Mouse (Mus musculus) hindbrain, embryonic 14.5 days (tissue): ENCODE measurements around the gene Fermt2. TPM values are rescaled to one million over a fixed set of nuclear protein-coding genes. Genes with fewer than 3 reads are reported as not detected.
A peak's percentile ranks its signal among the peaks of the same experiment; 100 is the strongest.

ENCODE experiments used
- ATAC-seq: fragments of 200-750 bp; cut with Nextera tagmentation; 2 replicates; pipeline ENCODE4 v1.8.0; 2017; ENCODE audit warnings: moderate number of reproducible peaks, mild to moderate bottlenecking, moderate TSS enrichment, moderate library complexity; ENCODE audit not compliant: low FRiP score
- DNase-seq: peaks from one replicate; pipeline ENCODE4 v3.0.0-alpha.2; 2015; ENCODE audit warnings: low spot score
- H3K27ac ChIP-seq: fragments of 300-500 bp; sonication (generic); 2 replicates; pipeline ENCODE4 v1.5.1; 2014; ENCODE audit warnings: mild to moderate bottlenecking, moderate library complexity
- H3K27me3 ChIP-seq: fragments of 300-500 bp; sonication (generic); 2 replicates; pipeline ENCODE4 v1.6.1; 2014; ENCODE audit warnings: mild to moderate bottlenecking, low read length, mixed read lengths; ENCODE audit not compliant: control insufficient read depth, insufficient read depth
- H3K36me3 ChIP-seq: fragments of 300-500 bp; sonication (generic); replicated peaks from 2 replicates; pipeline ENCODE4 v1.6.1; 2014; ENCODE audit not compliant: control insufficient read depth, insufficient read depth
- H3K4me1 ChIP-seq: fragments of 300-500 bp; sonication (generic); replicated peaks from 2 replicates; pipeline ENCODE4 v1.6.1; 2014; ENCODE audit warnings: antibody characterized with exemption, low read length, mixed read lengths; ENCODE audit not compliant: control insufficient read depth, insufficient read depth
- H3K4me2 ChIP-seq: fragments of 300-500 bp; sonication (generic); replicated peaks from 2 replicates; pipeline ENCODE4 v1.6.1; 2014; ENCODE audit warnings: mild to moderate bottlenecking, moderate library complexity
- H3K4me3 ChIP-seq: fragments of 300-500 bp; sonication (generic); replicated peaks from 2 replicates; pipeline ENCODE4 v1.5.1; 2014; ENCODE audit warnings: mild to moderate bottlenecking, low read length
- H3K9ac ChIP-seq: fragments of 300-500 bp; sonication (generic); 2 replicates; pipeline ENCODE4 v1.6.1; 2014
- H3K9me3 ChIP-seq: fragments of 300-500 bp; sonication (generic); 2 replicates; pipeline ENCODE4 v1.6.1; 2016; ENCODE audit warnings: low read length; ENCODE audit not compliant: control insufficient read depth
- WGBS: fragments of 180-500 bp; shearing (Covaris S2); extraction: QIAGEN DNeasy Blood & Tissue Kit; methylation state at CpG from one replicate; pipeline ENCODE4 v1.1.7; 2014; 5-methylcytosine and 5-hydroxymethylcytosine counted together
- polyA plus RNA-seq: library from polyadenylated mRNA; unstranded; fragments of >200 nt; fragmentation: Nextera tagmentation; extraction: Ambion mirVana; gene quantifications from 2 replicates; pipeline ENCODE4 v1.2.1, GENCODE M21; 2014

Gene Fermt2
- 63.9 and 71.1 TPM in 2 replicates for polyA plus RNA-seq

DNA sequence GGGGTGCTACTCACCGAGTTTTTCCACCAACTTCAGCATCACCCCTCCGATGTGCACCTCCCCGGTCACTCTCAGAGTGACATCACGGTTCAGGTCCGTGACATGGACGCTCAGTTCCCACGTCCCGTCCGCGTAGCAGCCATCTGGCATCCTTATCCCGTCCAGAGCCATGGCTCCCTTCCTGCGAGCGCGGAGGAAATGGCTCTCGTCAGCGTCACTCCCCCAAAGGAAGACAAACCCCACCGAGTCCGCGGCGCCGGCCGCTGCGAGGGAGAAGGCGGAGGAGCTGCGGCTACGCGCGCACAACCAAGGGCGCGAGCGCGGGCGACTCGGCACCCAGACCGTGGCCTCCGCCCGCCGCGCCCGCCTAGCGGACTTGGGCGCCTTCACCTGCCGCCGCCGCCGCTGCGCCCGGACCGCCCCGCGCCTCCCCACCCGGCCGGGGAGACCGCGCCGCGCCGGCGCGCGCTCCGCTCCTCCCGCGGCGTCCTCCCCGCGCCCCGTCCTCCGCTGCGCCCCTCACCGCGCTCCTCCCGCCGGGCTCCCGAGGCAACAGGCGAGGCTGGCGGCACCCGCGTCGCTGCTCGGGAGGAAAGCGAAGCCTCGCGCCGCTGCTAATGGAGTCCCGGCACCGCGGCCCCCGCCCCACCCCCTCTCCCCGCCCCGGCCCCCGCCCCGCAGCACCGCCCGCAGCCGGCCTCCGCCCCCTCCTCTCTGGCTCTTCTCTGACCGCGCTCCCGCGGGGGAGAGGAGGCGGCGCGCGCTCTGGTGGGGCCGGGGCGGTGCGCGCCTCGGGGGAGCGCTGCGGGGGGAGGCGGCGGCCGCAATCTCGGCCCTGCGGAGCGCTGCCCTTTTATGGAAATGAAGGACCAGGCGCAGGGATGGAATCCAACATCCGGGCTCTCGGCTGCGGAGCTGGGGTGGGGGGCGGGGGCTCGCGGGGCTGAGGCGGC lies at the start of gene Fermt2:
Gene Fermt2, minus strand, starts transcription at position 708 of the 953 bp plus-strand sequence.
- H3K9me3 ChIP-seq, result no peaks in the 10 kb centered on the region
- H3K4me1 ChIP-seq, result peaks cover 27% of the 10 kb centered on the region
- DNase-seq (peak; percentile 75), ATAC-seq (peak; percentile 88)
- H3K4me2 ChIP-seq, result peak within 1 kb of the TSS; percentile 80
- WGBS, result under 1% methylated on average over 79 of the region's 126 CpGs
- peak within 1 kb of the TSS; percentile 86 for H3K9ac ChIP-seq
- peak within 1 kb of the TSS; percentile 72 for H3K4me3 ChIP-seq
- H3K27me3 ChIP-seq, result no peaks in the 10 kb centered on the region
- peak within 1 kb of the TSS; percentile 91 for H3K27ac ChIP-seq
- no peaks in the 10 kb centered on the region for H3K36me3 ChIP-seq

GRCm38 (mm10) chr14:45566066-45566937 lies 36.4 kb upstream of the Fermt2 start:
- Histone ChIP-seq H3K4me1 (no peaks in the 10 kb centered on the region; the same call in 1 of the 2 replicates), H3K36me3 (no peaks in the 10 kb centered on the region), H3K4me2 (peak overlapping the region; percentile 42), H3K27ac (peak overlapping the region; percentile 58; the same call in 1 of the 2 replicates), H3K9ac (0 out of 2 replicates have a peak overlapping the region, but pooled peaks have one; percentile 18), H3K9me3 (no peaks in the 10 kb centered on the region), H3K4me3 (peak overlapping the region; percentile 21), H3K27me3 (no peaks in the 10 kb centered on the region)
- peak; percentile 73 for DNase-seq
- peak; percentile 36; the same call in 1 of the 2 replicates for ATAC-seq
- 17% methylated on average over 33 of the region's 33 CpGs for WGBS

- peak; percentile 19; the same call in 1 of the 2 replicates for ATAC-seq
- peak overlapping the region; percentile 24; the same call in 1 of the 2 replicates for H3K9ac ChIP-seq
- WGBS, result 8% methylated on average over 20 of the region's 20 CpGs
These were observed 35.5 kb upstream of the Fermt2 start for GRCm38 (mm10) chr14:45565216-45566065.

DNA sequence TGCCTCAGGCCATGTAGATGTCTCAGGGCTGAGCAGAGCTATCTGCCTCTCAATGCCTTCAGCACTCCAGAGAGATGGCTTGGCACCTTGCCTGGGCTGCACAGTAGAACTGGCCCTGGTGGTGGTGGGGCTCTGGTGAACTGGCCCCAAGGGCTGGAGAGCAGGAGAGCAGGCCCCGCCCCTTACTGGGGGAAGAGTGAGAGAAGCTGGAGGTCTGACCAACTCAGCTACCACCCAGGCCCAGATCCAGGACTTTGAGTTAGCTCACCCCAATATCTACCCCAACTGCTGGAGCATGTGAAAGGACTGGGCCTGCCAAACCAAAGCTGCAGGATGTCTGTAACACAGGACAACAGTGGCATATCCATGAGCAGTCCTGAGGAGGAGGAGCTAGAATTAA lies 33.7 kb upstream of the Fermt2 start:
- H3K27me3 ChIP-seq, result no peaks in the 10 kb centered on the region
- ATAC-seq, result peak; percentile 63; the same call in 1 of the 2 replicates
- 100% methylated on average over 1 of the region's 1 CpGs for WGBS
- no peak overlapping the region for H3K9ac ChIP-seq
- DNase-seq, result no peak
- no peaks in the 10 kb centered on the region for H3K9me3 ChIP-seq
- no peak overlapping the region for H3K4me3 ChIP-seq
- H3K4me2 ChIP-seq, result no peak overlapping the region
- H3K27ac ChIP-seq, result no peak overlapping the region
- no peaks in the 10 kb centered on the region for H3K36me3 ChIP-seq
- no peaks in the 10 kb centered on the region; the same call in 1 of the 2 replicates for H3K4me1 ChIP-seq

More at GRCm38 (mm10) chr14:45565216-45566065, 35.5 kb upstream of the Fermt2 start:
- H3K4me2 ChIP-seq, result peak overlapping the region; percentile 42
- H3K36me3 ChIP-seq, result no peaks in the 10 kb centered on the region
- peak; percentile 43 for DNase-seq
- no peaks in the 10 kb centered on the region for H3K9me3 ChIP-seq
- no peaks in the 10 kb centered on the region; the same call in 1 of the 2 replicates for H3K4me1 ChIP-seq
- H3K4me3 ChIP-seq, result peak overlapping the region; percentile 11; the same call in 1 of the 2 replicates
- H3K27ac ChIP-seq, result peak overlapping the region; percentile 58
- no peaks in the 10 kb centered on the region for H3K27me3 ChIP-seq

DNA sequence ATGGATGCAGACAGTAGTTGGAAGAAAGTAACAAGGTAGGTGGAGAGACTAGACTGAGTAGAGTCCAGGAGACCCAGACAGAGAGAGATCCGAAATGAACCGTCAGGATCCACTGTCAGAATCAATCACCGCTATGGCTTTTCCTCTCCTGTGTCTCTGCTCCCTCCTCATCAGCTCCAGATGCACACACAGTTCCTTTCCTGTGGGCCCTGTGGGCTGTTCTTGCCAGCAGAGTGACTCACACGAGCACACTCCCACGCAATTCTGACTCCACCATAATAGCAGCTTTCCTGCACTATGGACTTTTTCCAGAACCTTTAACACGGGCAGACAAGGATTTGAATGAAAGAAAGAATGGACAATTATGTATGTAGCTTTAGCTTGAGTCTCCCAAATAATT lies 31.8 kb upstream of the Fermt2 start:
- Histone ChIP-seq H3K36me3 (no peaks in the 10 kb centered on the region), H3K4me3 (no peak overlapping the region), H3K9me3 (no peaks in the 10 kb centered on the region), H3K9ac (no peak overlapping the region), H3K4me2 (no peak overlapping the region), H3K27ac (no peak overlapping the region), H3K27me3 (no peaks in the 10 kb centered on the region), H3K4me1 (no peaks in the 10 kb centered on the region; the same call in 1 of the 2 replicates)
- ATAC-seq (no peak), DNase-seq (no peak)
- WGBS, result 90% methylated on average over 6 of the region's 6 CpGs

DNA sequence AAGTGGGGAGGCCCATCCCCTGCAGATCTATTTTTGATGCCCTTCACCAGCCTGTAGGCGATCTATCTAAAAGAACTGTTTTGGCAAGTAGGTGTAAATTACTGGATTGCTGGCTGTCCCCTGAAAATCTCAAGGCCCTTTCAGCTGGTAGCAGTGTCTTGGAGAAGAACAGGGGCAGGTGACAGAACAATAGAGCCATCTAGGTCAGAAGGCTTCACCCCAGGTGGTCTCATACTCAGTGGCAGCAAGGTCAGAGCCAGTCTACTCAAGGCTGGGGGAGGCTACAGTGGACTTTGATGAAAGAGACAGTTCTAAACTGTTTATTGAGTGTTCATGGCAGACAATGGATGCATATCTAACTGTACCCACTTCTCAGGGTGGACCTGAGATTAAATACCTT lies 29.1 kb upstream of the Fermt2 start:
- Histone ChIP-seq H3K4me2 (no peak overlapping the region), H3K27ac (no peak overlapping the region), H3K9me3 (no peaks in the 10 kb centered on the region), H3K4me3 (no peak overlapping the region), H3K27me3 (no peaks in the 10 kb centered on the region), H3K36me3 (no peaks in the 10 kb centered on the region), H3K9ac (no peak overlapping the region), H3K4me1 (no peaks in the 10 kb centered on the region)
- DNase-seq (no peak), ATAC-seq (no peak)
- 96% methylated on average over 1 of the region's 1 CpGs for WGBS

DNA sequence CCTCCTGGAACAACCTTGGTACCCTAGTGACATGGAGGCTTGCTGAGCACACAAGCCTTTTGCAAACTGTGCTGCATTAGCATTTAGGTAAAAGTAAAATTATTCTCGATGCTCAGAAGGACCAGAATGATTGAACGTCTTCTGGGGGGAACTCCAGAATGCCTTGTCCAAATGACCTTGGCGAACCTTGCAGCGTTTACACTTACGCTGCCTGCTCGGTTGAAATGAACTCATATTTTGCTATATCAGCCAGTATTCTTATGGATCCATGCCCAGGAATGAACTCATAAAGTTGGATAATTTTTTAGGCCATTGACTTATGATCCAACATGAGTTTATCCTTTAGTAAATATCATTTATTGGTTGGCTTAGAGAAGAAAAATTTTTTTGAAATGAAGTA lies 24.4 kb upstream of the Fermt2 start:
- WGBS, result 93% methylated on average over 6 of the region's 6 CpGs
- Histone ChIP-seq H3K4me3 (no peak overlapping the region), H3K27me3 (no peaks in the 10 kb centered on the region), H3K36me3 (no peaks in the 10 kb centered on the region), H3K9ac (no peak overlapping the region), H3K9me3 (no peaks in the 10 kb centered on the region), H3K4me2 (no peak overlapping the region), H3K4me1 (no peaks in the 10 kb centered on the region), H3K27ac (no peak overlapping the region)
- ATAC-seq (no peak), DNase-seq (no peak)

GRCm38 (mm10) chr14:45553854-45554253 lies 23.9 kb upstream of the Fermt2 start:
- ATAC-seq (no peak), DNase-seq (no peak)
- Histone ChIP-seq H3K9me3 (no peaks in the 10 kb centered on the region), H3K27ac (no peak overlapping the region), H3K36me3 (no peaks in the 10 kb centered on the region), H3K4me2 (no peak overlapping the region), H3K4me1 (no peaks in the 10 kb centered on the region), H3K4me3 (no peak overlapping the region), H3K9ac (no peak overlapping the region), H3K27me3 (no peaks in the 10 kb centered on the region)
- 76% methylated on average over 2 of the region's 2 CpGs for WGBS
